Mouse (Mus musculus): Measurements from ENCODE around the gene Slc25a28. TPM values are rescaled to one million over a fixed set of nuclear protein-coding genes. Genes with fewer than 3 reads are reported as not detected.

The Slc25a28 gene
- polyA plus RNA-seq, 1 experiment = 23.0 TPM

DNA sequence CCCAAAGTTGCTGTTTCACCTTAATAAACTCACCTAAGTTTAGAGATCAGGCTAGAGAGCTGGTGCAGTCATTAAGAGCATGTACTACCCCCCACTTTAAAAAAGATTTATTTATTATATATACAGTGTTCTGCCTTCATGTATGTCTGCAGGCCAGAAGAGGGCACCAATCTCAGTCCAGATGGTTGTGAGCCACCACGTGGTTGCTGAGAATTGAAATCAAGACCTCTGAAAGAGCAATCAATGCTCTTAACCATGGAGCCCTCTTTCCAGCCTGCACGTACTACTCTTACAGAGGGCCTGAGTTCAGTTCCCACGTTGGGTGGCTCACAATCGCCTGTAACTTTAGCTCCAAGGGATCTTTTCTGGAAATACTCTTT lies 7.3 kb downstream of the Slc25a28 start:
- Histone ChIP-seq H3K79me2 (ENCODE audit: control insufficient read depth, insufficient read depth) (peaks cover 52% of the 10 kb centered on the region), H3K36me3 (ENCODE audit: control insufficient read depth, insufficient read depth) (peaks cover 31% of the 10 kb centered on the region), H3ac (ENCODE audit: control insufficient read depth, insufficient read length, low read depth) (no peak overlapping the region), H3K27me3 (ENCODE audit: control insufficient read depth, insufficient read depth, insufficient read length) (no peaks in the 10 kb centered on the region), H3K4me3 (ENCODE audit: insufficient read depth, poor library complexity, severe bottlenecking) (no peak overlapping the region), H3K79me3 (ENCODE audit: low read depth) (peaks cover 18% of the 10 kb centered on the region)
- TF ChIP-seq USF1 (IDR thresholded peaks at IDR 0.05; ENCODE audit: low read depth) = peak; percentile 81
- TF ChIP-seq FOSL1 (IDR thresholded peaks at IDR 0.05; ENCODE audit: insufficient read depth, low read length, poor library complexity, severe bottlenecking) = no peak

DNA sequence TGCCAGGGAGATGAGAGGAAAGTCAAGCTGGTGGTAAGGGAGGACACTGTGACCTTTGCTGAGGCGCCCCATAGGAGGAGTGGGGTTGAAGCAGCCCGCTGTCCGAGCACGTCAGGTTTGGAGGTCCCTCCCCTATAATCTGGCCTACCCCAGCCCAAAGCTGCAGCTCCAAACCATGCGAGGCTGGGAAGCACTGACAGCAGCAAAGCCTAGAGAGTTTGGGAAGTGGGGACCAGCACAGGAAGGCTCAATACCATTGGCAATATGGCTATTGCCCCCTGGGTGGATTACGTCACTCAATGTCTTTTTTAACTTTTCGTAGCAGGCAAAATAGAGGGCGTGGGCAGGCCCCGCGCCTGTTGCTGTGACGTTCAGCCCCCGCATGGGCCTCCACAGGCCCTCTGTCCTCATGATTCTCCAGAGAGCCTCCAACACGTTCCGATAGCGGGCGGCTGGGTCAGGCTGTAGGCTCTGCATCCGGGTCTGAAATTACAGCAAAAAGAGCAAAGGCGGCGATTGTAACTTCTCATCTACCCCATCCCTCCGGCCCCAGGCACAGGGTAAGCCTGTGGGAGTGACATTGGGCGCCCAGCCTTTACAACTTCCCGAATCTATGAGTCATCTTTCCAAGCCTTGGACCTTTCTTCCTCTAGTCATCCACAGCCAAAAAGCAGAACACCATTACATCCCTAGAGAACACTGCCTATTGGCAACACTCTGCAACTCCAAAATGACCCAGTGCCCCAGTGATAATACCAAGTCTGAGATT lies 7.8 kb downstream of the Slc25a28 start:
- Histone ChIP-seq H3K79me2 (ENCODE audit: control insufficient read depth, insufficient read depth) (peaks cover 47% of the 10 kb centered on the region), H3ac (ENCODE audit: control insufficient read depth, insufficient read length, low read depth) (no peak overlapping the region), H3K4me3 (ENCODE audit: insufficient read depth, poor library complexity, severe bottlenecking) (no peak overlapping the region), H3K27me3 (ENCODE audit: control insufficient read depth, insufficient read depth, insufficient read length) (no peaks in the 10 kb centered on the region), H3K79me3 (ENCODE audit: low read depth) (peaks cover 16% of the 10 kb centered on the region), H3K36me3 (ENCODE audit: control insufficient read depth, insufficient read depth) (peaks cover 31% of the 10 kb centered on the region)
- TF ChIP-seq CEBPB (IDR thresholded peaks at IDR 0.05; ENCODE audit: low read depth) = no peak
- TF ChIP-seq MYOG (IDR thresholded peaks at IDR 0.05; ENCODE audit: control insufficient read depth, extremely low read depth, insufficient read length) = no peak
- TF ChIP-seq USF1 (IDR thresholded peaks at IDR 0.05; ENCODE audit: low read depth) = no peak
- no peak for TF ChIP-seq MYOD1 (IDR thresholded peaks at IDR 0.05; ENCODE audit: control insufficient read depth, insufficient read length, low read depth)
- TF ChIP-seq FOSL1 (IDR thresholded peaks at IDR 0.05; ENCODE audit: insufficient read depth, low read length, poor library complexity, severe bottlenecking) = no peak
- TF ChIP-seq MAX (IDR thresholded peaks at IDR 0.05) = no peak
- TF ChIP-seq CTCF (IDR thresholded peaks at IDR 0.05; ENCODE audit: control insufficient read depth, insufficient read depth, insufficient read length) = no peak

GRCm38 (mm10) chr19:43665441-43666048 lies 9.1 kb downstream of the Slc25a28 start:
- Histone ChIP-seq H3K36me3 (ENCODE audit: control insufficient read depth, insufficient read depth) (peaks cover 31% of the 10 kb centered on the region), H3K79me3 (ENCODE audit: low read depth) (peaks cover 8% of the 10 kb centered on the region), H3K79me2 (ENCODE audit: control insufficient read depth, insufficient read depth) (peaks cover 34% of the 10 kb centered on the region), H3K4me3 (ENCODE audit: insufficient read depth, poor library complexity, severe bottlenecking) (no peak overlapping the region), H3K27me3 (ENCODE audit: control insufficient read depth, insufficient read depth, insufficient read length) (no peaks in the 10 kb centered on the region), H3ac (ENCODE audit: control insufficient read depth, insufficient read length, low read depth) (no peak overlapping the region)
- TF ChIP-seq CEBPB (IDR thresholded peaks at IDR 0.05; ENCODE audit: low read depth) = no peak
- TF ChIP-seq FOSL1 (IDR thresholded peaks at IDR 0.05; ENCODE audit: insufficient read depth, low read length, poor library complexity, severe bottlenecking) = no peak
- no peak for TF ChIP-seq USF1 (IDR thresholded peaks at IDR 0.05; ENCODE audit: low read depth)
- TF ChIP-seq MYOD1 (IDR thresholded peaks at IDR 0.05; ENCODE audit: control insufficient read depth, insufficient read length, low read depth) = no peak
- TF ChIP-seq MAX (IDR thresholded peaks at IDR 0.05) = no peak
- no peak for TF ChIP-seq CTCF (IDR thresholded peaks at IDR 0.05; ENCODE audit: control insufficient read depth, insufficient read depth, insufficient read length)
- TF ChIP-seq MYOG (IDR thresholded peaks at IDR 0.05; ENCODE audit: control insufficient read depth, extremely low read depth, insufficient read length) = no peak

DNA sequence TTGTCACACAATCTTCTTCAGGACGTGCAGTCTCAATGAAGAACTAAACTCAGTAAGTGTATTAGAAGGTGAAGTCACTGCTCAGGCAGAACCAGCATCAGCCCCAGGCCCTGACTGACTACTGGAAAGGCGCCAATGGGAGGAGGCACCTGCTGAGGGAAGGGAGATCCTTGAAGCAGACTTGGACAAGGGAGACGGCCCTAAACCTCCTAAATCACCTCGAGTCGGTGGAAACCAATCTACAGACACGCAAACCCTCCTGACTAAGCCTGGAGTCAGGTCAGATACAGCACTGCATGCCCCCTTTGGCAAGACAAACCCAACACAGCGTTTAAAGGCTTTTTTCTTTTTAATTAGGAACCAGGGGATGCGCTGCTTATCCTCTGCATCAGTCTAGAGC lies 11.2 kb downstream of the Slc25a28 start:
- Histone ChIP-seq H3ac (ENCODE audit: control insufficient read depth, insufficient read length, low read depth) (no peak overlapping the region), H3K79me3 (ENCODE audit: low read depth) (peaks cover 2% of the 10 kb centered on the region), H3K36me3 (ENCODE audit: control insufficient read depth, insufficient read depth) (peaks cover 31% of the 10 kb centered on the region), H3K27me3 (ENCODE audit: control insufficient read depth, insufficient read depth, insufficient read length) (no peaks in the 10 kb centered on the region), H3K4me3 (ENCODE audit: insufficient read depth, poor library complexity, severe bottlenecking) (no peak overlapping the region), H3K79me2 (ENCODE audit: control insufficient read depth, insufficient read depth) (peaks cover 13% of the 10 kb centered on the region)
- no peak for TF ChIP-seq CTCF (IDR thresholded peaks at IDR 0.05; ENCODE audit: control insufficient read depth, insufficient read depth, insufficient read length)
- TF ChIP-seq USF1 (IDR thresholded peaks at IDR 0.05; ENCODE audit: low read depth) = no peak
- TF ChIP-seq CEBPB (IDR thresholded peaks at IDR 0.05; ENCODE audit: low read depth) = no peak
- TF ChIP-seq FOSL1 (IDR thresholded peaks at IDR 0.05; ENCODE audit: insufficient read depth, low read length, poor library complexity, severe bottlenecking) = no peak
- no peak for TF ChIP-seq MAX (IDR thresholded peaks at IDR 0.05)
- no peak for TF ChIP-seq MYOG (IDR thresholded peaks at IDR 0.05; ENCODE audit: control insufficient read depth, extremely low read depth, insufficient read length)
- no peak for TF ChIP-seq MYOD1 (IDR thresholded peaks at IDR 0.05; ENCODE audit: control insufficient read depth, insufficient read length, low read depth)

- Histone ChIP-seq H3K27me3 (ENCODE audit: control insufficient read depth, insufficient read depth, insufficient read length) (no peaks in the 10 kb centered on the region), H3K36me3 (ENCODE audit: control insufficient read depth, insufficient read depth) (peaks cover 31% of the 10 kb centered on the region), H3K79me3 (ENCODE audit: low read depth) (no peaks in the 10 kb centered on the region), H3K4me3 (ENCODE audit: insufficient read depth, poor library complexity, severe bottlenecking) (no peak overlapping the region), H3ac (ENCODE audit: control insufficient read depth, insufficient read length, low read depth) (no peak overlapping the region), H3K79me2 (ENCODE audit: control insufficient read depth, insufficient read depth) (peaks cover 2% of the 10 kb centered on the region)
- TF ChIP-seq MYOD1 (IDR thresholded peaks at IDR 0.05; ENCODE audit: control insufficient read depth, insufficient read length, low read depth) (no peak), CEBPB (IDR thresholded peaks at IDR 0.05; ENCODE audit: low read depth) (no peak), USF1 (IDR thresholded peaks at IDR 0.05; ENCODE audit: low read depth) (no peak), FOSL1 (IDR thresholded peaks at IDR 0.05; ENCODE audit: insufficient read depth, low read length, poor library complexity, severe bottlenecking) (no peak), MYOG (IDR thresholded peaks at IDR 0.05; ENCODE audit: control insufficient read depth, extremely low read depth, insufficient read length) (no peak), CTCF (IDR thresholded peaks at IDR 0.05; ENCODE audit: control insufficient read depth, insufficient read depth, insufficient read length) (no peak), MAX (IDR thresholded peaks at IDR 0.05) (no peak)
Measured at GRCm38 (mm10) chr19:43662176-43662967, 12.3 kb downstream of the Slc25a28 start.

All from C2C12 (cell line).